Mouse (Mus musculus) hindlimb bud, embryonic 11.5 days (tissue): ENCODE measurements at regions not wholly inside any gene's neighbourhood (a gene's known extent, or its start where the extent isn't known, plus 50 kb on each side); places are given as distances from the start of the nearest gene placed in this dataset.

Experiments used
- DNase-seq: peaks from one replicate; pipeline ENCODE4 v3.0.0-alpha.2; 2012; ENCODE audit warnings: low read depth, low spot score; ENCODE audit errors: extremely low spot score

DNA sequence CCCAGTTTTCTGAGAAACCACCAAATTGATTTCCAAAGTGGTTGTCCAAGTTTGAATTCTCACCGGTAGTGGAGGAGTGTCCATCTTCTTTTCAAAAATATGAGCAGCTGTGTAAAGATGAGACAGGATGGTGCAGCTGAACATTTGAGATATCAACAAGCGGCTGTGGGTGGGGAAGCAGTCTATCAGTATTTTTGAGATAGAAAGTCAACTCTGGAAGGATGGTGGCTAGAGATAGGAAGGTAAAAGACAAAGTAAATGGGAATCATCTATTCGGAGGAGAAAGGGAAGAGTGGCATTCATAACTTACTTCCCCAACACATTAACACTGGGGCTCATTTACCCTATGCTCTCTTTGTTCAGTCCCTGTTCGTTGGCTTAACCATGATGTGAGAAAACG is 146.9 kb upstream of the Gmnc start:
- no peak for DNase-seq

DNA sequence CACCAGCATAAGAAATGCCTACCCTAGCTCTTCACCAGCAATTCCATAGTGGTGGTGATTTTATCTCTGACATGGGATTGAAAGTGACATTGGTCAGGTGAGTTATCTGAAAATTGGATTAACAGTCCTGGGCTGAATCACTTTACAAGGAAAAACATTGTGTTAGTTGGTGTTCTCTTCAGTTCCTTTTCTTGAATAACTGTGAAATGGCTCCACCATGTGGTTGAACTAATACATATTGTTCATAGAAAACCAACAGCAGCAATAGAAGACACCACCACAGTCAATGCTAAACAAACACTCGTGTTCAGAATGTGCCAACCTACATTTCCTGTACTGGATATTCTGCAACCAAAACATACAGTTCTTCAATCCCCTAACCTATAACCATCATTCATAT is 147.5 kb upstream of the Gmnc start:
- DNase-seq, result peak; percentile 58

DNA sequence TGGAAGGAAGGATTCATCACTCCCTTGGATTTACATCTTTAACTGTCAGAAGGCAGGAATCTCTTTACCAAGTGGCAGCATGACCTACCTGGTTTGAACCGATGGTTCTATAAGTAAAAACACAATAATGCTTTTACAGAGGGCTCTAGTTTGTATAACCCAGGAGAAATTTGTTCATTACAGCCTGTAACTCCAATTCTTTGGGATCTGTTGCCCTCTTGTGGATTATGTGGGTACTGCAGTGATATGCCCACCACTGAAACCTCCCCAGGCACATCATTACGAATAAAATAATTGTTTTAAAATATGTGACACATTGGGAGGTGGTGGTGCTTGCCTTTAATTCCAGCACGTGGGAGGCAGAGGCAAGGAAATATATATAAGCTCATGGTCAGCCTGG is 148.6 kb upstream of the Gmnc start:
- DNase-seq, result peak; percentile 35

DNA sequence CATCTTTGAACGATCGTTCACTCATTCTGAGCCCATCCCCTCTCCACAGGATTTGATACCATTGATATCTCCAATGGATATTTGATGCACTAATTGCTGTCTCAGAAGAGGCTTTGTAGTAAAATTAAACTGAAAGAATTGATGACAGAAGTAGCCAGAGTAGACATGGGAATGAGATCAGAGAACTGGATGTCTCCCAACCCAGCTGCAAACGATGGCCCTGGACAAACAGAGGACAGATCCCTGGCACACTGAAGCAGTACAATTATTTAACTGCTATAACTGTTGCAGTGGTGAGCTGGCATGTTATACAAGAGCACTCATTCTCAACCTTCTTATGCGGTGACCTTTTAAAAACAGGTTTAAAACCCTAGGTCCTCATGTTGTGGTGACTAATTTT is 151.5 kb upstream of the Ostn start:
- no peak for DNase-seq

DNA sequence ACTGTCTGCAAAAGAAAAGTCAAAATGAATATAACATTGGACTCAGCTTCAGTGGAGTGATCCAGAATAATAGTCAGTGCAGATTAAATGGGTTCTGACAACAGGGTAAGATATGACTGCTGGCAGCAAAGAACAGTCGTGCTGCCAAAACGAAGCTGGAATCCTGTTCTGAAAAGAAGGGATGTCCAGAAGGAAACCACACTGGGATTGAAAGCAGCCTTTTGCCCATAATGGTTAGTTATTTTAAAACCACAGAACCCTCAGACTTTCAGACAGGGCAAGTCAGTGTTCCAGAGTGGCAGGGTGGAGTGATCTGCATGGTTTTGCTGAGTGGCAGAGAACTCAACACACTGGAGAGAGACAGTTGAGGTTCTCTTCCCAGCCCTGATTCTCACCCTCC is 111.6 kb upstream of the Ostn start:
- DNase-seq, result no peak
